Mouse (Mus musculus) neural tube, embryonic 13.5 days (tissue): ENCODE results near the gene Urb2. TPM values are rescaled to one million over a fixed set of nuclear protein-coding genes. Genes with fewer than 3 reads are reported as not detected.

Experiments
- ATAC-seq: fragments of 200-750 bp; cut with Nextera tagmentation; 2 replicates; pipeline ENCODE4 v1.8.0; 2017; ENCODE audit warnings: low read depth, mild to moderate bottlenecking, moderate TSS enrichment, moderate library complexity
- H3K27ac ChIP-seq: fragments of 300-500 bp; sonication (generic); replicated peaks from 2 replicates; pipeline ENCODE4 v1.5.1; 2015; ENCODE audit warnings: moderate library complexity, mild to moderate bottlenecking, inconsistent platforms
- H3K27me3 ChIP-seq: fragments of 300-500 bp; sonication (generic); 2 replicates; pipeline ENCODE4 v1.6.1; 2015; ENCODE audit warnings: mild to moderate bottlenecking, inconsistent platforms
- H3K36me3 ChIP-seq: fragments of 300-500 bp; sonication (generic); 2 replicates; pipeline ENCODE4 v1.6.1; 2015; ENCODE audit warnings: mild to moderate bottlenecking, inconsistent platforms
- H3K4me1 ChIP-seq: fragments of 300-500 bp; sonication (generic); replicated peaks from 2 replicates; pipeline ENCODE4 v1.6.1; 2015; ENCODE audit warnings: inconsistent platforms
- H3K4me2 ChIP-seq: fragments of 300-500 bp; sonication (generic); 2 replicates; pipeline ENCODE4 v1.6.1; 2015; ENCODE audit warnings: inconsistent platforms, mild to moderate bottlenecking, moderate library complexity
- H3K4me3 ChIP-seq: fragments of 300-500 bp; sonication (generic); 2 replicates; pipeline ENCODE4 v1.5.1; 2015; ENCODE audit warnings: mild to moderate bottlenecking, inconsistent platforms
- H3K9ac ChIP-seq: fragments of 300-500 bp; sonication (generic); 2 replicates; pipeline ENCODE4 v1.6.1; 2015; ENCODE audit warnings: moderate library complexity, mild to moderate bottlenecking, inconsistent platforms
- H3K9me3 ChIP-seq: fragments of 300-500 bp; sonication (generic); 2 replicates; pipeline ENCODE4 v1.6.1; 2016; ENCODE audit warnings: inconsistent platforms
- WGBS: fragments of 180-500 bp; shearing (Covaris S2); methylation state at CpG from one replicate; pipeline ENCODE4 v1.1.7; 2015; 5-methylcytosine and 5-hydroxymethylcytosine counted together
- polyA plus RNA-seq: library from polyadenylated mRNA; unstranded; fragments of >200 nt; fragmentation: Nextera tagmentation; extraction: Ambion mirVana; gene quantifications from 2 replicates; pipeline ENCODE4 v1.2.1, GENCODE M21; 2015

The Urb2 gene
- polyA plus RNA-seq = 3.6 and 3.8 TPM in 2 replicates

DNA sequence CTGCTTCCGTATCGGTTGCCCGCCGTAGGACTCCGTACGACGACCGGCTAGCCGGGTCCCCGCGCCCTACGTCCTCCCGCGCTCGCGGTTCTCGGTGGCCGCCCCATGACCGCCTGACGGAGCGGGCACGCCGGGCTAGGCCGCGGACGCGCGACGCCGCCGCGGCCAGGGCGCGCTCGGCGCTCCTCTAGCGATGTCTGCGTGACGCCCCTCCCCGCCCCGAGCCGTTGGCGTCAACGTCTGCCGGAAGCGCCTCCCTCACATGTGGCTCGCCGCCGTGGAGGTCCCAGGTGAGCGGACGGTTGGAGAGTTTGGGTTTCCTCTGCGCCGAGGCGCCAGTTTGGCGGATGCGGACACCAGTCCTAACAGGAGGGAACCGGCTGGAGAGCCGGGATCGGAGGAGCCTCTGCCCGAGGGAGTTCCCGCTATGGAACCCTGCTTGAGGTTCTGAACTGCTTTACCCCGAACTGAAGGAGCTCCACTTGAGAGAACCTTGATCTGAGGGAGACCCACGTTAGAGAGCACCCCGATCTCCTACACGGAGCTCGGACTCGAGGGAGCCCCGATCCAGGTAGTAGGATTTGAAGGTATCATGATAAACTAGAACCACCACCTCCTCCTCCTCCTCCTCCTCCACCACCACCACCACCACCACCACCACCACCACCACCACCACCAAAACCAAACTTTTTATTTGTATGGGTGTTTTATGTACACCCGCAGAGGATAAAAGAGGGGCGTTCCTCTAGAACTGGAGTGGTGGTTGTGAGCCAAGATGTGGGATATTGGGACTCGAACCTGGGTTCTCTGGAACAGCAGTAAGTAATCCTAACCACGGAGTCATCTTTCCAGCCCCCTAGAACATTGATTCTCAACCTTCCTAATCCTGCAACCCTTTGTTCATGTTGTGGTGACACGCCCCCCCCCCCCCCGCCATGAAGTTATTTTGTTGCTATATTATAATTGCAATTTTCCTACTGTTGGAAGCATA, at the start of gene Urb2, which contains the start of gene Taf5l:
TSS of gene Urb2 (plus strand) at position 272 of the 991 bp plus-strand sequence.
TSS of gene Taf5l (minus strand) at position 161 of the 991 bp plus-strand sequence.
- no peaks in the 10 kb centered on the region for H3K27me3 ChIP-seq
- H3K9ac ChIP-seq = peak within 1 kb of the TSS; percentile 84
- peak within 1 kb of the TSS; percentile 65 for H3K4me3 ChIP-seq
- H3K27ac ChIP-seq = peak within 1 kb of the TSS; percentile 93
- under 1% methylated on average over 59 of the region's 74 CpGs for WGBS
- H3K4me1 ChIP-seq = peaks cover 35% of the 10 kb centered on the region
- no peaks in the 10 kb centered on the region for H3K9me3 ChIP-seq
- peak within 1 kb of the TSS; percentile 72 for H3K4me2 ChIP-seq
- peaks cover 20% of the 10 kb centered on the region for H3K36me3 ChIP-seq
- peak; percentile 91 for ATAC-seq

DNA sequence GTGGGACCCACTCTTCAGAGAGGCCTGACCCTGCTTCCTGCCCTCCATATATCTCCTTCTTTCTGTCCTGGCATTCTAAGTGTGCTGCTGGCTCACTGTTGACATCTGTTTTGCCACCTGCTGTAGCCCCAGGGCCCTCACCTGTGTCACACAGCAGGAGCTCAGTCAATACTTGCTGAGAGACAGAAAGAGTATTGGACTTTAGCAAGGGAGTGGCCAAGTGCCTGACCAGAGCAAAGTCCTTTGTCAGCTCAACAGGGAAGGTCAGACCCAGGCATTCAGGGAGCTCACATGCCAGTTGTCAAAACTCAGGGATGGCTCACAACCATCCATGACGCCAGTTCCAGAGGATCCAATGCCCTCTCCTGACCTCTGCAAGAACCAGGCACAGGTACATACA, 47.8 kb upstream of the Urb2 start:
- Histone ChIP-seq H3K4me1 (no peaks in the 10 kb centered on the region), H3K36me3 (peaks cover 15% of the 10 kb centered on the region; the same call in 1 of the 2 replicates), H3K9ac (no peak overlapping the region), H3K4me2 (no peak overlapping the region), H3K27me3 (no peaks in the 10 kb centered on the region), H3K27ac (no peak overlapping the region), H3K4me3 (no peak overlapping the region), H3K9me3 (no peaks in the 10 kb centered on the region)
- ATAC-seq = no peak
- 74% methylated on average over 1 of the region's 1 CpGs for WGBS

DNA sequence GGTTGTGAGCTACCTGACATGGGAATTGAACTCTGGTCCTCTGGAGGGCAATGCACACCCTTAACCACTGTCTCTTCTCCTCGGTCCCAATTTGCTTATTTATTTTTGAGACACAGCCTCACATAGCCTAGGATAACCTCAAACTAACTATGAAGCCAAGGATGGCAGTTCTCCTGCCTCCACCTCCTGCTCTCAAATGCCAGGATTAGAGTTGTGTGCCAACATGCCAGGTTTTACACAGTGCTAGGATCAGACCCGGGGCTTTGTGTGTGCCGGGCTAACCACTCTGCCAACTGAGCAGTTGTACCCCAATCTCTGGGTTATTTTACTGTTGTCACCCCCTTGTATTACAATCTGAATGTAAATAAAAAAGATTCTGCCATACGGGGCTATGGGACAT, 43.8 kb upstream of the Urb2 start:
- Histone ChIP-seq H3K9me3 (no peaks in the 10 kb centered on the region), H3K4me1 (peaks cover 24% of the 10 kb centered on the region), H3K27me3 (no peaks in the 10 kb centered on the region), H3K36me3 (no peaks in the 10 kb centered on the region), H3K4me2 (no peak overlapping the region), H3K27ac (no peak overlapping the region), H3K9ac (no peak overlapping the region), H3K4me3 (no peak overlapping the region)
- 89% methylated on average over 4 of the region's 4 CpGs for WGBS
- ATAC-seq = no peak

DNA sequence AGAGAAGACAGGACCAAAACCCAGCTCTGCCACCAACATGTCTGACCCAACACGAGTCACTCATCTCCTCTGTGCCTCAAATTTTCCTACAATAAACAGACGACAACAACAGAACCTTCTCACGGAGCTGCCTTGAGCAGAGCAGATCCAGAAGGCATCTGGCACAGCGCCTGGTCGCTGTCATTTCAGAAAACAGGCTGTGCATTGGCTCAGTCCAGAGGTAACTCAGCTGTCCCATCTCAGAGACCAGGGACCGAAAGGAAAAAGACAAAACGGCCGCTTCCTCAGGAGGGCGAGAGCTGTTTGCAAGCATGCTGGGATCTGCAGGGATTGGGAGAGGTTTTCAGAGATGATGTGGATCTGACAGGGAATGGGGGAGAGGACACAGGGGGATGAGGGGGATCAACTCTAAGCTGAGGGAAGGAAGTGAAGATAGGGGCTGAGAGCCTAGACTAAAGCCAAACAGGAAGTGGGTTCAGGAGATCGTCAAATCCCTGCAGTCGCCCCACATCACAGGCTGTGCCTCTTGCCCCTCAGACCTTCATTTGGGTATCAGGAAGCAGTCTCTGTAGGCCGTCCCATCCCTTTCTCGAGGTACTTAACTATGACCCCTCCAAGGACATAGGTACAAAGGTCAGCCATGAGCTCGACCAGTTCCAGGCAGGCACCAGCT, 43.0 kb upstream of the Urb2 start:
- no peak overlapping the region for H3K4me3 ChIP-seq
- peaks cover 28% of the 10 kb centered on the region for H3K4me1 ChIP-seq
- no peak overlapping the region for H3K27ac ChIP-seq
- no peak overlapping the region for H3K9ac ChIP-seq
- no peaks in the 10 kb centered on the region for H3K36me3 ChIP-seq
- H3K9me3 ChIP-seq = no peaks in the 10 kb centered on the region
- WGBS = 70% methylated on average over 14 of the region's 14 CpGs
- no peak for ATAC-seq
- no peak overlapping the region for H3K4me2 ChIP-seq
- H3K27me3 ChIP-seq = no peaks in the 10 kb centered on the region

DNA sequence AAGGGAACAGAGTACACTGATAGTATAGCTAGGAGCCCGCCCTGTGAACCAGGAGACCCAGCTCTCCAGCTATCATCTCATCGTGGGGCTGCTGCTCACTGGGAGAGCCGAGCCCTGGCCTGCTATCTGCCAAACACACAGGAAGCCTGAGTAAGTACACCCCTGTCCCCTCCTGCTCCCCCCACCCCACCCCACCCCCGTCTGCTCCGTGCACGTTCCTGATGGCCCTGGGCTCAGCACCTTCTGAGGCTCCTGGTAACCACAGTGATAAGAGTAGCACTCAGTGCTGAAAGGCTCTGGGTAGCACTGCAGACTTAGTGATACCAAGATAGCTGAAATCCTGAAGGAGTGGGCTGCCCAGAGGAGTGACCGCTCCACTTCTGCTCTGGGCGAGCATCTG, 42.4 kb upstream of the Urb2 start:
- H3K9ac ChIP-seq = no peak overlapping the region
- H3K4me1 ChIP-seq = peaks cover 30% of the 10 kb centered on the region
- no peak overlapping the region for H3K4me3 ChIP-seq
- no peaks in the 10 kb centered on the region for H3K27me3 ChIP-seq
- H3K9me3 ChIP-seq = no peaks in the 10 kb centered on the region
- WGBS = 80% methylated on average over 8 of the region's 8 CpGs
- no peak overlapping the region for H3K27ac ChIP-seq
- no peak overlapping the region for H3K4me2 ChIP-seq
- no peak for ATAC-seq
- no peaks in the 10 kb centered on the region for H3K36me3 ChIP-seq

DNA sequence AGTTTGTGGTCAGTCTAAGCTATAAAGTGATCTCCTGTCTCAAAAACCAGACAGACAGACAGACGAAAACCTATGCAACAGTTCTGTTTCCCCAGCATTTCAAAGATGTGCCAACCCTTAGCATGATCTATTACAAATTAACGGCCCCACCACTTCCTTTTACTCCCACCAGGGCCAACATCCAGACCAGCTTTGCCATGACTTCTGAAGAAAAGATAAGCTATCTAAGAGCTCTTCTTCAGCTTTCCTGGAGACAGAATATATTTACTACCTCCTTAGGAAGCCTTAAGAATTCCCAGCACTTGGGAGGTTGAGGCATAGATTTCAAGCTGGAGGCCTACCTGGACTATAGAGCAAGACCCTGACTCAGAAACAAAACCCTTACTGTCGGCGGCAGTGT, 41.1 kb upstream of the Urb2 start:
- Histone ChIP-seq H3K9me3 (no peaks in the 10 kb centered on the region), H3K9ac (peak overlapping the region; percentile 12; the same call in 1 of the 2 replicates), H3K27ac (no peak overlapping the region), H3K4me1 (peaks cover 30% of the 10 kb centered on the region), H3K27me3 (no peaks in the 10 kb centered on the region), H3K4me2 (0 out of 2 replicates have a peak overlapping the region, but pooled peaks have one; percentile 3), H3K4me3 (no peak overlapping the region), H3K36me3 (no peaks in the 10 kb centered on the region)
- 81% methylated on average over 4 of the region's 4 CpGs for WGBS
- no peak for ATAC-seq

DNA sequence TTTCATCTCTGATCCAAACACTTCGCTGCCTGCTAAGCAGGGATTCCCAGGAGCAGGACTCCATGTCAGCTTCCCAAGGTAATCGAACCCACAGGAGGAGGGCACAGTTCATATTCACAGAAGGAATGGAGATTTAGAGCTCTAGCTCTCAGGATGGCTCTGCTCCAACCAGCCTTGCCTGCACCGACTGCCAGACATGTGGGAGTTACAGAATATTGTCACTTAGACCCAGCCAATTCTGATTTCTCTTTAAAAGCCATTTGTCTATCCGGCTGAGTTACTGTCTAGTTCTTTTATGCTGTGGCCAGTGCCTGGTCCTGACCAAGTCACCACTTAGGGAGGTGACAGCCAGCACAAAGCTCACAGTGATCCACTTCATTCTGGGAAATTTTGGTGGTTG, 39.6 kb upstream of the Urb2 start:
- 42% methylated on average over 4 of the region's 4 CpGs for WGBS
- peaks cover 30% of the 10 kb centered on the region for H3K4me1 ChIP-seq
- peak overlapping the region; percentile 58 for H3K9ac ChIP-seq
- peak overlapping the region; percentile 82 for H3K4me3 ChIP-seq
- peak overlapping the region; percentile 92 for H3K4me2 ChIP-seq
- H3K9me3 ChIP-seq = no peaks in the 10 kb centered on the region
- H3K36me3 ChIP-seq = no peaks in the 10 kb centered on the region
- no peak overlapping the region for H3K27ac ChIP-seq
- H3K27me3 ChIP-seq = no peaks in the 10 kb centered on the region
- ATAC-seq = no peak

DNA sequence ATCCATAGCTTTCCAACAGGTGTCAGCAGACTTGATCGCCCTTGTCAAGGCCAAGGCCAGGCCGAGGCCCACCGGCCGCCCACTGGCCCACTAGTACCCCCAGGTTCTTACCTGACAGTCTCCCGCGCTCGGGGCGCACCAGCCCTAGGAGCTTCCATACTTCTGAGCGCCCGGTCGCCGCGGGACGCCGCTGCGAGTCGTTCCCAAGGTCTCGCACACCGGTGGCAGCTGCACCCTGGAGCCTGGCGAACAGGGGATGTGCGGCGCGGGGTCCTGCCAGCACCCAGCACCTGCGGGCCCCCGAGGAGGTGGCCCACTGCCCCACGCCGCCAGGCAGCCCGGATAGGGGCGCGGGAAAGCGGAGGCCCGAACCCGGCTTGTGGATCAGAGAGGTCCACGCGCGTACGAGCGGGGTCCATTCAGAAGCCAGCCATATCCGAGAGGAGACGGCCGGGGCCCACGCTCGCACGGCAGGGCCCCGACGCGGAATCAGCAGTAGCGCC, 39.0 kb upstream of the Urb2 start:
- H3K27ac ChIP-seq = peak overlapping the region; percentile 82
- no peaks in the 10 kb centered on the region for H3K27me3 ChIP-seq
- H3K4me1 ChIP-seq = peaks cover 30% of the 10 kb centered on the region
- H3K9me3 ChIP-seq = no peaks in the 10 kb centered on the region
- peak overlapping the region; percentile 92 for H3K4me2 ChIP-seq
- under 1% methylated on average over 48 of the region's 48 CpGs for WGBS
- no peaks in the 10 kb centered on the region for H3K36me3 ChIP-seq
- ATAC-seq = peak; percentile 60
- H3K4me3 ChIP-seq = peak overlapping the region; percentile 82
- peak overlapping the region; percentile 86 for H3K9ac ChIP-seq

DNA sequence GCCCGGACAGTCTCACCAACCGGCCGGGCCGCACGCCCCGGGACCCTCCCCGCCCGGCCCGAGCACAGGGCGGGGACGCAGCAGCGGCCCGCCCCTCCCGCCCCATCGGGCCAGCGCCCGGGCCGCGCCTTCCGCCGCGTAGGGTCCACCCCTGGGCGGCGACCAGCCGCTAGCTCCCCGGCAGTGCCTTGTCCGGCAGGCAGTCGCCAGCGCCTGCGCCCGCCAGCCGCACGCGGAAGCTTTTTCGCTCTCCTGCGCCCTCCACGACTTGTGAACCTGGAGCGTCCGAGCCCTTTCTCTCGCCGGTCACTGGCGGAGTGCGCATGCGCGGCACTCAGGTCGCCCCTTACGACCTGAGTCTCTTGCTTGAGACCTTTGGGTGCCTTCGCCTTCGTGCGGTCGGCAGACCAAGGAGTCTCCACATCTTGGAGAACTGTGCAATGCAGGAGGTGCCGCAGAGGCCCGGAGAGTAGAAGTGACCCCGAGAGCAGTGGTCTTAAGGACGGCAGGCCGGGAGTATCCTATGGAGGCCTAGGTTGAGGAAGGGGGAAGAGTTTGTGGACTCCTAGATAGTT, 38.4 kb upstream of the Urb2 start, which contains the start of gene Abcb10:
TSS of gene Abcb10 (minus strand) at position 297 of the 575 bp plus-strand sequence.
- peak; percentile 92 for ATAC-seq
- Histone ChIP-seq H3K36me3 (no peaks in the 10 kb centered on the region), H3K9ac (peak within 1 kb of the TSS; percentile 86), H3K4me3 (peak within 1 kb of the TSS; percentile 82), H3K9me3 (no peaks in the 10 kb centered on the region), H3K4me2 (peak within 1 kb of the TSS; percentile 92), H3K4me1 (peaks cover 30% of the 10 kb centered on the region), H3K27ac (peak within 1 kb of the TSS; percentile 82), H3K27me3 (no peaks in the 10 kb centered on the region)
- under 1% methylated on average over 55 of the region's 56 CpGs for WGBS

DNA sequence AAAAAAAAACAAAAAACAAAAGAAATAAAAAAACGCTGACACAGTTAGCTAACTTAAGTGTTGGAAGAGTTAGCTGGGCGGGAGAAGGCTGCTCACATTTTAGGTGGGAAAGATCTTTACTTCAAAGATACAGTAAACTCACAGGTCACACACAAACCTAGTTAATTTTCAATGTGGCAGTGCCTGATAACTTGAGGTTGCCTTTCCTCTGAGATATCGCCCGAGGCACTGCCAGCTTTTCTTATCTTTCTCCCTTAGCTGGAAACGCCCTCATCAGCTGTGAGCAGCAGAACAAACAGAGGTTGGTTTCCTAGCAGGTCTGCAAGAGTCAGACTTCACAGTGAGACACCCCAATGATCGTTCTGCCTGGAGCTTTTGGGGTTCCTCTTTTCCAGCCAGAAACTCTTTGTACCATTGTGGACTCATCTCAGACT, 32.7 kb upstream of the Urb2 start:
- no peak overlapping the region for H3K9ac ChIP-seq
- H3K27ac ChIP-seq = no peak overlapping the region
- no peak overlapping the region for H3K4me3 ChIP-seq
- WGBS = 82% methylated on average over 6 of the region's 6 CpGs
- no peak for ATAC-seq
- no peak overlapping the region for H3K4me2 ChIP-seq
- no peaks in the 10 kb centered on the region for H3K4me1 ChIP-seq
- no peaks in the 10 kb centered on the region for H3K9me3 ChIP-seq
- 0 out of 2 replicates have a peak, but pooled peaks cover 4% of the 10 kb centered on the region for H3K36me3 ChIP-seq
- H3K27me3 ChIP-seq = no peaks in the 10 kb centered on the region

DNA sequence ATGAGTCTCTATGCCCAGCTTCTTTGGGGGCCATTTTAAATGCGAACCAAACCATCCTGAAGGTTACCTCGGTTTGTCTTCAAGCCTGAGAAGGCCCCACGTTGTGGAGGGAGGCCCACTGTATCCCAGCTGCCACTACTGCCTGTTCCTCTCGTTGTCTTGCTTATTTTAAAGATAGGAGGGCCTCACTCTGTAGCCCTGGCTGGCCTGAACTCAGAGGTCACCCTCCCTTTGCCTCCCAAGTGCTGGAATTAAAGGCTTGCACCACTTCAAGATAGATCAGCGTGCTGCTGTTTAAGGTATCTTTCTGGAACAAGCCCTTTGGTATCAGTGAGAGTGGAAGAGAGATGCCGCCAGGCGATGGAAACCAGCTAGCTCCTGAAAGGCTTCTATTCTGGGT, 32.2 kb upstream of the Urb2 start:
- H3K27ac ChIP-seq = no peak overlapping the region
- H3K9ac ChIP-seq = no peak overlapping the region
- no peaks in the 10 kb centered on the region for H3K4me1 ChIP-seq
- no peak for ATAC-seq
- no peak overlapping the region for H3K4me3 ChIP-seq
- no peaks in the 10 kb centered on the region for H3K27me3 ChIP-seq
- H3K4me2 ChIP-seq = no peak overlapping the region
- WGBS = 82% methylated on average over 7 of the region's 7 CpGs
- H3K36me3 ChIP-seq = 0 out of 2 replicates have a peak, but pooled peaks cover 10% of the 10 kb centered on the region
- H3K9me3 ChIP-seq = no peaks in the 10 kb centered on the region
